Mouse (Mus musculus) gonadal fat pad, adult 2 months (tissue): Measurements from ENCODE around the gene Serp2. TPM values are rescaled to one million over a fixed set of nuclear protein-coding genes. Genes with fewer than 3 reads are reported as not detected.
"Not testable (repeated sequence)": the region's sequence is repeated elsewhere in the genome, so short reads cannot be mapped to it uniquely, and the experiment has no call there.

Source experiments
- DNase-seq: peaks from one replicate; pipeline ENCODE4 v3.0.0-alpha.2; 2012; ENCODE audit warnings: low read depth
- polyA plus RNA-seq: library from polyadenylated mRNA; depleted of rRNA; stranded (reverse); fragments of >200 nt; gene quantifications from 2 replicates; pipeline ENCODE4 v1.2.3, GENCODE M21; 2012

Gene Serp2
- polyA plus RNA-seq, 1 experiment = 4.1 TPM

- DNase-seq = no peak
Measured at GRCm38 (mm10) chr14:76569271-76569961, 12.7 kb upstream of the Serp2 start.

- no peak for DNase-seq
Measured at GRCm38 (mm10) chr14:76568548-76568947, 11.9 kb upstream of the Serp2 start.

- no peak for DNase-seq
Measured at GRCm38 (mm10) chr14:76567280-76567679, 10.6 kb upstream of the Serp2 start.

- DNase-seq = no peak
Measured at GRCm38 (mm10) chr14:76566711-76567110, 10.0 kb upstream of the Serp2 start.

GRCm38 (mm10) chr14:76566193-76566592 is 9.5 kb upstream of the Serp2 start:
- DNase-seq = no peak

GRCm38 (mm10) chr14:76559208-76559607 is 2.5 kb upstream of the Serp2 start:
- DNase-seq = no peak

GRCm38 (mm10) chr14:76558171-76558570 is 1.5 kb upstream of the Serp2 start:
- not testable (repeated sequence) for DNase-seq

- no peak for DNase-seq
Measured at GRCm38 (mm10) chr14:76556031-76556851, 448 bp downstream of the Serp2 start.

GRCm38 (mm10) chr14:76555263-76556030 is 1.2 kb downstream of the Serp2 start:
- no peak for DNase-seq

- DNase-seq = no peak
Measured at GRCm38 (mm10) chr14:76544136-76544535, 12.6 kb downstream of the Serp2 start.

GRCm38 (mm10) chr14:76541341-76541740 is 15.3 kb downstream of the Serp2 start:
- no peak for DNase-seq

GRCm38 (mm10) chr14:76540005-76540670 is 16.6 kb downstream of the Serp2 start:
- no peak for DNase-seq

GRCm38 (mm10) chr14:76536921-76537320 is 19.8 kb downstream of the Serp2 start:
- no peak for DNase-seq

- no peak for DNase-seq
Measured at GRCm38 (mm10) chr14:76535096-76535495, 21.6 kb downstream of the Serp2 start.

GRCm38 (mm10) chr14:76533170-76533815 is 23.4 kb downstream of the Serp2 start:
- no peak for DNase-seq

GRCm38 (mm10) chr14:76532257-76533169 is 24.2 kb downstream of the Serp2 start:
- no peak for DNase-seq

GRCm38 (mm10) chr14:76531027-76531660 is 25.5 kb downstream of the Serp2 start:
- DNase-seq = no peak

GRCm38 (mm10) chr14:76528641-76529040 is 28.0 kb downstream of the Serp2 start:
- no peak for DNase-seq

- no peak for DNase-seq
Measured at GRCm38 (mm10) chr14:76527758-76528313, 28.9 kb downstream of the Serp2 start.
